Mouse (Mus musculus): ENCODE measurements around the gene Plcxd3. TPM values are rescaled to one million over a fixed set of nuclear protein-coding genes. Genes with fewer than 3 reads are reported as not detected.
"Not testable (repeated sequence)": the region's sequence is repeated elsewhere in the genome, so short reads cannot be mapped to it uniquely, and the experiment has no call there.

Plcxd3 gene
- total RNA-seq, 2 experiments from 2014 or later, result 0.19 TPM; not detected in 1

DNA sequence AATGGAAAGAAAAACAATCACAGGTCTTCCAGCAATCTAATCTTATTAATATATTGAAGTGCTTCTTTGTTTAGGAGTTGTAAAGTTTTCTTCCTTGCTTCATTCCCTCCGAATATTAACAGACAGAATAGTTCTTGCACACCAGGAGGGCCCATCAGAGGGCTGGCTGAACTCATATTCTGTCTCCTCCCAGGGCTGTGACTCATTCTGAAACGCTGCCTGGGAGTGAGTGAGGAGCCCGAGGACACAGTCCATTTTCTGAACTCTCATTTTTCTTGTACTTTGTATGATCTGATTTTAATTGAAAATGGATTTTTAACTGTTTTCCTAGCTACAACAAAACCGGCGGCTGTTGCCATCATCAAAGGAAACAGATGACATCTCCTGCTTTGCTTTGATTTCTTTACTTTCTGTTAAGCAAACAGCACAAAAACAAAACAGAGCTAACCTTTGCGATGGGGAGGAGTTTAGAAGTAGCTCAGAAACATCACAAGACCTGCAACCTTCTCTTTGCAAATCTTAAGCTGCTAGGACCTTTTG is 186.2 kb downstream of the Plcxd3 start:
- DNase-seq, result peak; percentile 29

DNA sequence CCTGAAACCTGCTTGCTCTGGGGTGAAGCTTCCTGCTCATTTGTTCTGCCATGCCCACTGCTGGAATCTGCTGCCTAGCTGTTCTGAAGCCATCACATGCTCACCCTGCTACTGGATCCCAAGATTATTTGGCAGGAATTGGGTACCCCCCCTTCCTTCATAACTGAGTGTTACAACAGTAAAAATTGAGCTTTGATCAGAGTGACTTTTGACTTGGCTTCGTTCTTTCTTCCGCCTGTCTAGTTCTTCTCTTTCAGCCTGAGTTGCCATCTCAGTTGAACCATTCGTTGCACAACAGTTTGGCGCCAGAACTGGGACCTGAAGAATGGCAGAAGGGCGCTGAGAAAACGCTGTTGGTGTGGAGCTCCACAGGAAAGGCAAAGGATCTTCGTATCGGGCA is 220.2 kb downstream of the Plcxd3 start:
- DNase-seq, result not testable (repeated sequence)

DNA sequence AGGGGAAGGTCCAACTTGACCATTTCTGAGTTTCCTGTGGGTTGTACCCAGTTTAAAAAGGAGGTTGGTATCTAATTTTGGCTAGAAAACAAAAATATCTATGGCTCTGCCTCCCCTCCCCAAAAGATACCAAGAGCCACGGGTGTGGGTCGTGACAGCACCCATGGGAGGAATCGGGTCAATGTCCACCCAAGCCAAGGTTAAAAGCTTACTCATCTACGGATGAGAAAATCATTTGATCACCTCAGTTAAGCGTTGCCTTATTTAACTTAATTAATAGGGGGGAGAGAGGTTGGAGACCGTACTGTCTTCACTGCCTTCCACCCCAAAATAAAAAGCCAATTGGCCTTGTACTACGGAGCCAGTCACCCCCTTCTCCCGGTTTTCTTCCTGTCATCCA is 223.4 kb downstream of the Plcxd3 start:
- DNase-seq, result not testable (repeated sequence)

DNA sequence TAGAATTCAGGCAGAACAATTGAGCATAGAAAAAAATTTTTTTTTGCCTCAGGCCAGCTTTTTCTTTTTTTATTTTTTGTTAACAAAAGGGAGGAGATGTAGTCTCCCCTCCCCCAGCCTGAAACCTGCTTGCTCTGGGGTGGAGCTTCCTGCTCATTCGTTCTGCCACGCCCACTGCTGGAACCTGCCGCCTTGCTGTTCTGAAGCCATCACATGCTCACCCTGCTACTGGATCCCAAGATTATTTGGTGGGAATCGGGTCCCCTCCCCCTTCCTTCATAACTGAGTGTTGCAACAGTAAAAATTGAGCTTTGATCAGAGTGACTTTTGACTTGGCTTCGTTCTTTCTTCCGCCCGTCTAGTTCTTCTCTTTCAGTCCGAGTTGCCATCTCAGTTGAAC is 224.0 kb downstream of the Plcxd3 start:
- DNase-seq, result not testable (repeated sequence)

DNA sequence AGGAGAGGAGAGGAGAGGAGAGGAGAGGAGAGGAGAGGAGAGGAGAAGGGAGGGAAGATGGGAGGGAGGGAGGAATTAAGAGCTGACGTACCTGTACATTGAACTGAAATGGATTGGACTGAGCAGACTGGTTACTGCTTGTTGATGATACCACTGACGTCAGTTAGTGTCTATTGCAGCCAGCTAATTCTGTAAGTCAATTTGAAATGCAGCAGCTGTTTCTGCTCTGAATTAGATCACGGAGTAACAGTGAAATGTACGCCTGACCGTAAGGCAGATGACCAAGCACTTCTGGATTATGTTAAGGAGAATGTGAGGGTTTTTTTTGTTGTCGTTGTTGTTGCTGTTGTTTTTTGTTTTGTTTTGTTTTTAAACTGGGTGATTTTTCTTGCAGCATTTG is 230.3 kb downstream of the Plcxd3 start:
- DNase-seq, result no peak
